Mouse (Mus musculus): Measurements from ENCODE around the gene Ajuba. TPM values are rescaled to one million over a fixed set of nuclear protein-coding genes. Genes with fewer than 3 reads are reported as not detected.

Ajuba gene
- polyA plus RNA-seq, 1 experiment from 2014 or later, result 40.0 TPM

DNA sequence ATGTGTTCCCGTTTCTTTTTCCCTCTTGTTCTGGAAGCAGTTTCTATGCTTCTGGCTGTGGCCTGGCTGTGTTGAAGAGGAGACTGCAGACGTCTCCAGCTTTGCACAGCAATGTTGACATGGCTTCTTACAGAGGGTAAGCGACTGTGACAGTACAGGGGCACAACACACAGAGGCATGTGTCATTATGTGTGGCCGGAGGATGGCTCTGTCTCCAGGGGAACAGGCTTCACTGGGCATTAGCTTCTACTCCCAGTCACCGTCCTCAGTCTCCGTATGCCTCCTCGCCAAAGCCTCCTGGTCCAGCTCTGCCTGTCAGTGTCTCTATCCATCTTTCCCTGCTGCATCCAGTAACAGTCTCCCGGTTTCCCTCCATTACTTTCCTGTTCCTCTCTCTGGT lies 29.9 kb upstream of the Ajuba start:
- no peaks in the 10 kb centered on the region for H3K27me3 ChIP-seq (replicated peaks; ENCODE audit: insufficient read depth, low read length)
- no peak overlapping the region for H3K27ac ChIP-seq (ENCODE audit: low read length)
- ATAC-seq, result no peak
- H3K36me3 ChIP-seq (ENCODE audit: insufficient read depth, low read length), result no peaks in the 10 kb centered on the region
- no peak overlapping the region for H3K4me2 ChIP-seq (replicated peaks; ENCODE audit: low read depth, low read length)
- H3K9me3 ChIP-seq (ENCODE audit: low read length), result no peaks in the 10 kb centered on the region
- H3K4me3 ChIP-seq (ENCODE audit: low read depth, low read length), result no peak overlapping the region
- no peak for DNase-seq (ENCODE audit: low spot score)
- WGBS, result 43% methylated on average over 8 of the region's 8 CpGs
- TF ChIP-seq EP300 (IDR thresholded peaks at IDR 0.05) (no peak), CTCF (IDR thresholded peaks at IDR 0.05) (no peak)
- no peak overlapping the region for H3K9ac ChIP-seq (replicated peaks; ENCODE audit: low read depth)
- H3K4me1 ChIP-seq (ENCODE audit: insufficient read depth, low read depth, low read length), result no peaks in the 10 kb centered on the region

GRCm38 (mm10) chr14:54605752-54606321 lies 28.5 kb upstream of the Ajuba start, which contains the start of gene 4931414P19Rik:
4931414P19Rik (minus strand) TSS chr14:54605993.
- no peaks in the 10 kb centered on the region for H3K27me3 ChIP-seq (replicated peaks; ENCODE audit: insufficient read depth, low read length)
- peak within 1 kb of the TSS; percentile 87 for H3K27ac ChIP-seq (ENCODE audit: low read length)
- peak within 1 kb of the TSS; percentile 47 for H3K4me3 ChIP-seq (ENCODE audit: low read depth, low read length)
- peak within 1 kb of the TSS; percentile 62 for H3K4me2 ChIP-seq (replicated peaks; ENCODE audit: low read depth, low read length)
- H3K9me3 ChIP-seq (ENCODE audit: low read length), result no peaks in the 10 kb centered on the region
- peak; percentile 67 for ATAC-seq
- no peaks in the 10 kb centered on the region for H3K36me3 ChIP-seq (ENCODE audit: insufficient read depth, low read length)
- TF ChIP-seq CTCF (IDR thresholded peaks at IDR 0.05) (no peak), EP300 (IDR thresholded peaks at IDR 0.05) (no peak)
- DNase-seq (ENCODE audit: low spot score), result peak; percentile 92
- 1% methylated on average over 36 of the region's 39 CpGs for WGBS
- peak within 1 kb of the TSS; percentile 47 for H3K9ac ChIP-seq (replicated peaks; ENCODE audit: low read depth)
- no peaks in the 10 kb centered on the region for H3K4me1 ChIP-seq (ENCODE audit: insufficient read depth, low read depth, low read length)

GRCm38 (mm10) chr14:54603686-54604085 lies 26.3 kb upstream of the Ajuba start:
- Histone ChIP-seq H3K27me3 (replicated peaks; ENCODE audit: insufficient read depth, low read length) (no peaks in the 10 kb centered on the region), H3K4me3 (ENCODE audit: low read depth, low read length) (peak overlapping the region; percentile 65), H3K4me1 (ENCODE audit: insufficient read depth, low read depth, low read length) (no peaks in the 10 kb centered on the region), H3K36me3 (ENCODE audit: insufficient read depth, low read length) (no peaks in the 10 kb centered on the region), H3K27ac (ENCODE audit: low read length) (peak overlapping the region; percentile 91), H3K9me3 (ENCODE audit: low read length) (no peaks in the 10 kb centered on the region), H3K9ac (replicated peaks; ENCODE audit: low read depth) (no peak overlapping the region), H3K4me2 (replicated peaks; ENCODE audit: low read depth, low read length) (peak overlapping the region; percentile 46)
- 76% methylated on average over 8 of the region's 8 CpGs for WGBS
- TF ChIP-seq CTCF (IDR thresholded peaks at IDR 0.05) (no peak), EP300 (IDR thresholded peaks at IDR 0.05) (no peak)
- ATAC-seq, result no peak
- no peak for DNase-seq (ENCODE audit: low spot score)

DNA sequence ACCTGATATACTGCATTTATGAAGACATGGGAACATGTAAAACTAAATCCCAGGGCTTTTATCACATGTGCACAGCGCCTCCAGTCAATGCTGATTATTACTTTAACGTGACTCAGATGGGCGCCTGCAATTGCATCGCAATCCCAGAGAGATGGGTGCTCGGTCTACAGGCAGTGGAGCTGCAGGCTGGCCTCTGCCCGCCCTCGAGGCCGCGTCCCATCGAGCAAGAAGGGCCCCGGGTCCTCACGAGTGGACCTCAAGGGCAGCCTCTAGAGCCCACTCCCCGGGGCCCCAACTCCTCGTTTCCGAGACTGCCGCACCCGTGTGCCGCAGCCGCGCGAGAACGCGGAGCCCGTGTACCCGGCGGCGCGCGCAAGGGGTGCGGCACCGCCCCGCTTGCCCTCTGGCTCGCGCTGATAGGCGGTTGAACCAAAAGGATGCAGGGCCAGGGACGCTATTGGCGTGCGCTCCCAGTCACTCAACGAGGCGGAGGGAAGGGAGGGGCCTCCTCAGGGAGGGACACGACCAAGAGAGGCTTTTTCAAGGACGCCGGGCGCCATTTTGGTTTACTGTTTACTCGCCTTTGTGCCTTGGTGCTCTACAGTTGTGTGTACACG lies 25.8 kb upstream of the Ajuba start:
- Histone ChIP-seq H3K36me3 (ENCODE audit: insufficient read depth, low read length) (no peaks in the 10 kb centered on the region), H3K4me2 (replicated peaks; ENCODE audit: low read depth, low read length) (peak overlapping the region; percentile 46), H3K4me3 (ENCODE audit: low read depth, low read length) (peak overlapping the region; percentile 65), H3K9me3 (ENCODE audit: low read length) (no peaks in the 10 kb centered on the region), H3K9ac (replicated peaks; ENCODE audit: low read depth) (peak overlapping the region; percentile 66), H3K27ac (ENCODE audit: low read length) (peak overlapping the region; percentile 91), H3K4me1 (ENCODE audit: insufficient read depth, low read depth, low read length) (no peaks in the 10 kb centered on the region), H3K27me3 (replicated peaks; ENCODE audit: insufficient read depth, low read length) (no peaks in the 10 kb centered on the region)
- under 1% methylated on average over 46 of the region's 46 CpGs for WGBS
- DNase-seq (ENCODE audit: low spot score), result peak; percentile 99
- peak; percentile 99 for ATAC-seq
- peak; percentile 25 for TF ChIP-seq CTCF (IDR thresholded peaks at IDR 0.05)
- no peak for TF ChIP-seq EP300 (IDR thresholded peaks at IDR 0.05)

- peak overlapping the region; percentile 65 for H3K4me3 ChIP-seq (ENCODE audit: low read depth, low read length)
- ATAC-seq (no peak), DNase-seq (ENCODE audit: low spot score) (no peak)
- peak overlapping the region; percentile 46 for H3K4me2 ChIP-seq (replicated peaks; ENCODE audit: low read depth, low read length)
- peak overlapping the region; percentile 66 for H3K9ac ChIP-seq (replicated peaks; ENCODE audit: low read depth)
- TF ChIP-seq EP300 (IDR thresholded peaks at IDR 0.05) (no peak), CTCF (IDR thresholded peaks at IDR 0.05) (no peak)
- H3K4me1 ChIP-seq (ENCODE audit: insufficient read depth, low read depth, low read length), result no peaks in the 10 kb centered on the region
- peak overlapping the region; percentile 91 for H3K27ac ChIP-seq (ENCODE audit: low read length)
- WGBS, result 38% methylated on average over 4 of the region's 4 CpGs
- H3K36me3 ChIP-seq (ENCODE audit: insufficient read depth, low read length), result no peaks in the 10 kb centered on the region
- no peaks in the 10 kb centered on the region for H3K27me3 ChIP-seq (replicated peaks; ENCODE audit: insufficient read depth, low read length)
- no peaks in the 10 kb centered on the region for H3K9me3 ChIP-seq (ENCODE audit: low read length)
These were observed 25.3 kb upstream of the Ajuba start for GRCm38 (mm10) chr14:54602613-54603012.

- TF ChIP-seq EP300 (IDR thresholded peaks at IDR 0.05), result no peak
- no peak for TF ChIP-seq CTCF (IDR thresholded peaks at IDR 0.05)
- Histone ChIP-seq H3K9me3 (ENCODE audit: low read length) (no peaks in the 10 kb centered on the region), H3K27ac (ENCODE audit: low read length) (no peak overlapping the region), H3K27me3 (replicated peaks; ENCODE audit: insufficient read depth, low read length) (no peaks in the 10 kb centered on the region), H3K4me3 (ENCODE audit: low read depth, low read length) (no peak overlapping the region), H3K9ac (replicated peaks; ENCODE audit: low read depth) (no peak overlapping the region), H3K4me2 (replicated peaks; ENCODE audit: low read depth, low read length) (no peak overlapping the region), H3K4me1 (ENCODE audit: insufficient read depth, low read depth, low read length) (no peaks in the 10 kb centered on the region), H3K36me3 (ENCODE audit: insufficient read depth, low read length) (no peaks in the 10 kb centered on the region)
- ATAC-seq (no peak), DNase-seq (ENCODE audit: low spot score) (no peak)
- 41% methylated on average over 2 of the region's 2 CpGs for WGBS
These were observed 24.2 kb upstream of the Ajuba start for GRCm38 (mm10) chr14:54601601-54602000.
